Mouse (Mus musculus) ES-Bruce4 (cell line): Measurements from ENCODE around the gene Nfya. TPM values are rescaled to one million over a fixed set of nuclear protein-coding genes. Genes with fewer than 3 reads are reported as not detected.

Experiments
- H3K27ac ChIP-seq: 2 replicates; pipeline ENCODE4 v1.5.1; 2012; ENCODE audit warnings: low read length, inconsistent platforms; ENCODE audit not compliant: insufficient read depth
- H3K27me3 ChIP-seq: 2 replicates; pipeline ENCODE4 v1.6.1; 2012; ENCODE audit warnings: mild to moderate bottlenecking, low read length, inconsistent platforms; ENCODE audit not compliant: control insufficient read depth, poor library complexity, insufficient read depth, severe bottlenecking
- H3K36me3 ChIP-seq: 2 replicates; pipeline ENCODE4 v1.6.1; 2012; ENCODE audit warnings: inconsistent platforms, mild to moderate bottlenecking, low read length, moderate library complexity; ENCODE audit not compliant: control insufficient read depth, poor library complexity, insufficient read depth, severe bottlenecking
- H3K4me1 ChIP-seq: one replicate; pipeline ENCODE4 v1.8.1; 2011; ENCODE audit warnings: low read length; ENCODE audit not compliant: control insufficient read depth, insufficient read depth
- H3K4me3 ChIP-seq: 2 replicates; pipeline ENCODE4 v1.5.1; 2011; ENCODE audit warnings: low read depth, mild to moderate bottlenecking, low read length
- H3K9ac ChIP-seq: 2 replicates; pipeline ENCODE4 v1.6.1; 2012; ENCODE audit warnings: low read depth, mild to moderate bottlenecking, inconsistent platforms; ENCODE audit not compliant: poor library complexity, severe bottlenecking
- H3K9me3 ChIP-seq: replicated peaks from 2 replicates; pipeline ENCODE4 v1.6.1; 2012; ENCODE audit warnings: mild to moderate bottlenecking, low read length, inconsistent platforms; ENCODE audit not compliant: control insufficient read depth, poor library complexity, insufficient read depth, severe bottlenecking
- CTCF ChIP-seq: IDR thresholded peaks from one replicate; pipeline ENCODE4 v1.8.1; 2011; ENCODE audit warnings: low read depth, low read length
- EP300 ChIP-seq: IDR thresholded peaks from 2 replicates; pipeline ENCODE4 v1.6.1; 2011; ENCODE audit warnings: low read depth, low read length; ENCODE audit not compliant: insufficient read depth
- POLR2A ChIP-seq: IDR thresholded peaks from one replicate; pipeline ENCODE4 v1.8.1; 2011; ENCODE audit warnings: low read length; ENCODE audit not compliant: insufficient read depth
- polyA plus RNA-seq: library from polyadenylated mRNA; stranded (reverse); fragments of >200 nt; gene quantifications from 2 replicates; pipeline ENCODE4 v1.2.4, GENCODE M21; 2011; ENCODE audit warnings: low read depth; ENCODE audit not compliant: missing spikeins, insufficient read depth, insufficient read length

Gene Nfya
- polyA plus RNA-seq, 1 experiment, result 60.1 TPM

DNA sequence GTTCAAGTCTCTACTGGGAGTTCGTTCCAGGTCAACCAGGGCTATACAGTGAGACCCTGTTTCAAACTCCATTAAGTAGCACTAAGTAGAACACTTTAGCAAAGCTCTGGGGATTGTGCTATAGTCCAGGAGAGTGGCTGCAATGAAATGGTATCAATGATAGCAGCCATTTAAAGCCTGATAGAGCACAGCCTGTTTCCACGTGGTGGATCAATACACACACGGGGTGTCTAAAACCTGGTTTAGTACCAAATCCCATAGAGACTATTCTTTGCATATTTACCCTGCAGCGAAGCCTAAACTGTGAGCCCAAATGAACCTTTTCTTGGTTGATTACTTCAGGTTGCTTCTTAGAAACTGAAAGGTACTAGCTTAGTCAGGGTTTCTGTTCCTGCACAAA lies 8.0 kb downstream of the Nfya start:
- peaks cover 38% of the 10 kb centered on the region for H3K36me3 ChIP-seq

GRCm38 (mm10) chr17:48392616-48393015 lies 17.1 kb downstream of the Nfya start:
- TF ChIP-seq POLR2A (no peak), EP300 (no peak), CTCF (no peak)
- Histone ChIP-seq H3K4me1 (no peaks in the 10 kb centered on the region), H3K36me3 (peaks cover 66% of the 10 kb centered on the region), H3K27ac (no peak overlapping the region), H3K9me3 (no peaks in the 10 kb centered on the region), H3K9ac (no peak overlapping the region), H3K4me3 (no peak overlapping the region), H3K27me3 (no peaks in the 10 kb centered on the region)

More for the DNA sequence above, 8.0 kb downstream of the Nfya start:
- Histone ChIP-seq H3K9me3 (no peaks in the 10 kb centered on the region), H3K27ac (no peak overlapping the region), H3K9ac (no peak overlapping the region), H3K4me1 (no peaks in the 10 kb centered on the region), H3K4me3 (no peak overlapping the region), H3K27me3 (no peaks in the 10 kb centered on the region)
- TF ChIP-seq POLR2A (no peak), CTCF (no peak), EP300 (no peak)

DNA sequence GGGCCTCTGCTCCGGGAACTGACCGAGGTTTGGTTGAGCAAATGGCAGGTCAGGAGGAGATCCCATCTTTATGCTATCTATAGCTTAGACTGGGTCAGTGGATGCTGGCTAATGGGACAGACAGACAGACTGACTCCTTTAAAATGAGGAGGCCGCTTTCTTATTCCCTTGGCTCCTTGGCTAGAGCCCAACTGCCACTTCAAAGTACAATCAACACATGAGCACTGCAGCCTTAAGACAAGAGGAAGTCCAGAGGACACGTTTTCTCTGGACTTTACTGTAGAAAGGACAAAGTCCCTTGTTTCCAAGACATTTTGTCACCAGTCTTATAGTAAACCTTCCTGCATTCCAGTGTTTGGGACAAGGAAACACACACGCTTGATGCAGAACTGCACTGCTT lies 18.3 kb downstream of the Nfya start:
- Histone ChIP-seq H3K9me3 (no peaks in the 10 kb centered on the region), H3K4me1 (no peaks in the 10 kb centered on the region), H3K9ac (no peak overlapping the region), H3K27me3 (no peaks in the 10 kb centered on the region), H3K36me3 (peaks cover 72% of the 10 kb centered on the region), H3K4me3 (no peak overlapping the region), H3K27ac (no peak overlapping the region)
- TF ChIP-seq POLR2A (no peak), EP300 (no peak), CTCF (no peak)

DNA sequence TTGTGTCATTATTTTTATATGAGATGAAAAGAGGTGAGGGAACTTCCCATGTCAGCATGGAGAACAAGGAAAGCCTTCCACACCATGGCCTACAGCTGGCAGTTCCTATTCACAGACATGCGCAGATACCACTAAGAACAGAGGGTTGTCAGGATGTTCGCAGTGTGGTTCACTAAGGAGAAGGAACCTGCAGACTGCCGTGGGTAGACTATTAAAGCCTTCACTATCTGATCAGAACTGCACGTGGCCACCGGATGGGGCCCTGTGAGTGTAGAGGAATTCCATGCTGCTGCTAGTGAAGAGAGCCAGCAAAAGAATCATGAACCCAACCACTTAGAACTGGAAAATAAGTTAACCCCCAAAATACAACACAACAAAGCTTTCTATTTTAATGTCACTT lies 20.3 kb downstream of the Nfya start:
- peaks cover 68% of the 10 kb centered on the region for H3K36me3 ChIP-seq
- H3K27ac ChIP-seq, result no peak overlapping the region
- no peak overlapping the region for H3K9ac ChIP-seq
- no peaks in the 10 kb centered on the region for H3K27me3 ChIP-seq
- TF ChIP-seq CTCF (no peak), EP300 (no peak), POLR2A (no peak)
- H3K4me3 ChIP-seq, result no peak overlapping the region
- no peaks in the 10 kb centered on the region for H3K9me3 ChIP-seq
- H3K4me1 ChIP-seq, result no peaks in the 10 kb centered on the region

DNA sequence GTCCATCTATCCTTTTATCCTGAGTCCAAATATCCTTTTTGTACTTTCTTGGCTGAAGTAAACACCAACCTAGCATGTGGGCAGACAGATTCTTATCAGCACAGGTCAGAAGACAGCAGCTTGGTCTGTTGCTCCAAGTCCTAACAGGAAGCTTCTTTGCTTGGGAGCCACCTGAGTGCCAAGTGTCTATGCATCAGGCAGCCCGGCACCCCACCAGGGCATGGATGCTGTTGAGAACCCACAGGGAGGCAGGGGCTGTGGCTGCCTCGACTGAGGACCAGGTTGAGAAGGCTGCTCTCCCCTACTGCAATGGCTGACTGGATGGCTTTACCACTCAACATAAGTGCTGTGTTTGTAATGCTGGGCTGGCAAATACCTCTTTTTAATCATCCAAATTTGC lies 21.0 kb downstream of the Nfya start:
- no peak overlapping the region for H3K9ac ChIP-seq
- peaks cover 62% of the 10 kb centered on the region for H3K36me3 ChIP-seq

GRCm38 (mm10) chr17:48385786-48386461 lies 23.8 kb downstream of the Nfya start:
- H3K4me3 ChIP-seq, result no peak overlapping the region
- H3K36me3 ChIP-seq, result peaks cover 36% of the 10 kb centered on the region
- no peaks in the 10 kb centered on the region for H3K4me1 ChIP-seq
- H3K9ac ChIP-seq, result no peak overlapping the region
- no peak for TF ChIP-seq EP300
- TF ChIP-seq CTCF, result no peak
- no peak for TF ChIP-seq POLR2A
- H3K27ac ChIP-seq, result no peak overlapping the region
- no peaks in the 10 kb centered on the region for H3K9me3 ChIP-seq
- H3K27me3 ChIP-seq, result no peaks in the 10 kb centered on the region

More for the DNA sequence above, 21.0 kb downstream of the Nfya start:
- H3K4me1 ChIP-seq, result no peaks in the 10 kb centered on the region
- no peaks in the 10 kb centered on the region for H3K27me3 ChIP-seq
- no peak overlapping the region for H3K27ac ChIP-seq
- H3K4me3 ChIP-seq, result no peak overlapping the region
- TF ChIP-seq CTCF (no peak), EP300 (no peak), POLR2A (no peak)
- H3K9me3 ChIP-seq, result no peaks in the 10 kb centered on the region
